Mouse (Mus musculus) G1E (cell line): ENCODE data around the gene Myo16. TPM values are rescaled to one million over a fixed set of nuclear protein-coding genes. Genes with fewer than 3 reads are reported as not detected.

Experiments used
- ATAC-seq: 2 replicates; pipeline ENCODE4 v1.8.0; 2016; ENCODE audit warnings: mild to moderate bottlenecking; ENCODE audit not compliant: insufficient number of reproducible peaks, poor library complexity, low FRiP score, severe bottlenecking; ENCODE audit errors: extremely low read depth
- DNase-seq: peaks from one replicate; pipeline ENCODE4 v3.0.0; 2012; ENCODE audit warnings: low spot score
- H3K27me3 ChIP-seq: 2 replicates; pipeline ENCODE4 v1.6.1; 2012; ENCODE audit warnings: mild to moderate bottlenecking, low read length, inconsistent platforms; ENCODE audit not compliant: insufficient read depth
- H3K36me3 ChIP-seq: replicated peaks from 2 replicates; pipeline ENCODE3; 2012; ENCODE audit warnings: mild to moderate bottlenecking, inconsistent platforms
- H3K4me1 ChIP-seq: 2 replicates; pipeline ENCODE4 v1.6.1; 2012; ENCODE audit warnings: low read depth, low read length, inconsistent platforms, mixed read lengths; ENCODE audit not compliant: insufficient read depth
- H3K4me3 ChIP-seq: 2 replicates; pipeline ENCODE4 v1.5.1; 2012; ENCODE audit warnings: low read depth, mild to moderate bottlenecking, inconsistent platforms, low read length, moderate library complexity, mixed read lengths
- H3K9me3 ChIP-seq: replicated peaks from 2 replicates; pipeline ENCODE4 v1.6.1; 2012; ENCODE audit warnings: inconsistent platforms
- CTCF ChIP-seq: IDR thresholded peaks from 2 replicates; pipeline ENCODE4 v1.5.1; 2012; ENCODE audit warnings: low read depth, low read length, inconsistent platforms, mixed read lengths
- GATA1 ChIP-seq: IDR thresholded peaks from 2 replicates; pipeline ENCODE4 v1.6.1; 2012; ENCODE audit warnings: borderline replicate concordance, low read length, inconsistent platforms, mixed read lengths
- GATA2 ChIP-seq: IDR thresholded peaks from 2 replicates; pipeline ENCODE4 v1.6.1; 2012; ENCODE audit warnings: low read depth, low read length, inconsistent platforms, borderline replicate concordance
- POLR2AphosphoS5 ChIP-seq: IDR thresholded peaks from 2 replicates; pipeline ENCODE4 v1.6.1; 2012; ENCODE audit warnings: low read depth, low read length, inconsistent platforms; ENCODE audit not compliant: insufficient replicate concordance
- TAL1 ChIP-seq: conservative IDR thresholded peaks from 2 replicates; pipeline ENCODE4 v1.6.1; 2012; ENCODE audit warnings: low read depth, low read length, inconsistent platforms, mixed read lengths
- polyA plus RNA-seq: library from polyadenylated mRNA; stranded (reverse); fragments of >175 nt; gene quantifications from 2 replicates; pipeline ENCODE4 v1.2.3, GENCODE M21; 2012
- total RNA-seq, 2 experiments: library from RNA; stranded (forward) in 1 of 2; stranded (reverse) in 1 of 2; fragments of 200-1000 nt in 1 of 2; fragments of >200 nt in 1 of 2; fragmentation: Nextera tagmentation in 1 of 2; gene quantifications; 2 replicates each; pipeline ENCODE4 v1.2.3; 2014 to 2017

The Myo16 gene
- total and polyA plus RNA-seq, 3 experiments, result 0.27 to 0.90 (median 0.38) TPM

DNA sequence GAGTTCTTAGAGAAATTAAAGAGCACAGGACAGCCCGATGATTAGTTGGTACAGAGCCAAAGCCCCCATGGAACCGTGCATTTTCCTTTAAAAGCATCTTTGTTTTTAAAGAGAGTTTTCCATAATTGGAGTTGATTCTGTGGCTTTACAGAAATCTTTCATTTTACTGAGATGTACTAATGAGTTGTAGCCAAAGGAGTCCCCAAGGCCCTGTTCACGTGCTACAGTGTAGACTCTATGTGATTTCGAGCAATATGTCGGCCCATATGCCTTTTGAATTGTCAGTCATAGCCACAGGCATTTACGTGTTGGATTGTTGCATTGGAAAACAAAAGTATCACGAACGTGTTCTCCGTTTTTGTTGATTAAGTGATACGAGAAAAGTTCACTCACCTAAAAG lies 325.3 kb downstream of the Myo16 start:
- no peak overlapping the region for H3K4me3 ChIP-seq
- H3K27me3 ChIP-seq, result peaks cover 11% of the 10 kb centered on the region
- no peaks in the 10 kb centered on the region for H3K4me1 ChIP-seq
- TF ChIP-seq GATA2 (no peak), POLR2AphosphoS5 (no peak), TAL1 (no peak), CTCF (no peak), GATA1 (no peak)
- no peak for ATAC-seq
- H3K36me3 ChIP-seq, result no peaks in the 10 kb centered on the region
- H3K9me3 ChIP-seq, result no peaks in the 10 kb centered on the region
- DNase-seq, result no peak

DNA sequence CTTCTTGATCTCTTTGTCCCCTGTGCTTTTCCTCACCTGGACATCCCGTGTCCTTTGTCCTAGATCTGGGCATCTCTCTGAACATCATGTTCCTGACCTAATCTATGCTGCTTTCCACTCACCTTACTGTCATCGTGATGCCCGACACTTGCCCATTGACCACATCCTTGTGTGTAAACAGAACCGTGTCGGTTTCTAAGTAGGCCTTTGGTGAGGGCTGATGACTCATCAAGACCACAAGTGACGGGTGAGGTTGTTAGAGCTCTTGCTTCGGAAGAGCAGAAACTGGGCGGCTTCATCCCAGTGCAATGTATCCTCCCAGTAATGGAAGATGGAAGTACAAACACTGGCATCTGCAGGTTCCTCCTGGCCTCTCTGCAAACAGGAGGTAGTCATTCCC lies 327.1 kb downstream of the Myo16 start:
- ATAC-seq (no peak), DNase-seq (no peak)
- no peak for TF ChIP-seq GATA2
- no peak for TF ChIP-seq TAL1
- no peak for TF ChIP-seq GATA1
- TF ChIP-seq CTCF, result no peak
- TF ChIP-seq POLR2AphosphoS5, result no peak
- Histone ChIP-seq H3K36me3 (no peaks in the 10 kb centered on the region), H3K4me1 (no peaks in the 10 kb centered on the region), H3K4me3 (no peak overlapping the region), H3K27me3 (peaks cover 9% of the 10 kb centered on the region), H3K9me3 (no peaks in the 10 kb centered on the region)

- peaks cover 6% of the 10 kb centered on the region for H3K27me3 ChIP-seq
- DNase-seq (no peak), ATAC-seq (no peak)
- no peaks in the 10 kb centered on the region for H3K4me1 ChIP-seq
- H3K9me3 ChIP-seq, result no peaks in the 10 kb centered on the region
- no peak for TF ChIP-seq GATA1
- TF ChIP-seq POLR2AphosphoS5, result no peak
- TF ChIP-seq TAL1, result no peak
- TF ChIP-seq GATA2, result no peak
- no peak for TF ChIP-seq CTCF
- no peak overlapping the region for H3K4me3 ChIP-seq
- no peaks in the 10 kb centered on the region for H3K36me3 ChIP-seq
Observed at GRCm38 (mm10) chr8:10482064-10482463, 328.4 kb downstream of the Myo16 start.

- TF ChIP-seq GATA2, result no peak
- TF ChIP-seq CTCF, result no peak
- TF ChIP-seq TAL1, result no peak
- no peak for TF ChIP-seq POLR2AphosphoS5
- Histone ChIP-seq H3K27me3 (peaks cover 2% of the 10 kb centered on the region), H3K9me3 (no peaks in the 10 kb centered on the region), H3K4me3 (no peak overlapping the region), H3K36me3 (no peaks in the 10 kb centered on the region), H3K4me1 (no peaks in the 10 kb centered on the region)
- ATAC-seq (no peak), DNase-seq (no peak)
Observed at GRCm38 (mm10) chr8:10482880-10483279, 329.2 kb downstream of the Myo16 start.

DNA sequence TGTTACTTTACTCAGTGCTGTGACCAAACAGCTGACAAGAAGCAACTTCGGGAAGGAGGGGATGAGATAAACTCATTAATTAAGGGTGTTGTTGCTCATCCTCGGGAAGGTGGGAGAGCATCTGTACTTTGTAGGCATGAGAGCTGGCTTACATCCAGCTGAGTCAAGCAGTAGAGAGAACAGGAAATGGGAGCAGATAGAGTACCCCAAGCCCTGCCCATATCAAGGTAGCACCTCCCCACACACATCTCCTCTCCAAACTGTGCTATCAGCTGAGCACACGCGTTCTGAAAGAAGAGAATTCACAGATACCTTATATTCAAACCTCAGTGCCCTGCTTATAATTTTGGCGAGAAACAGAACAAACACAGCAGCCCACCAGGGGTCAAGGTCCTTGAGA lies 330.1 kb downstream of the Myo16 start:
- ATAC-seq, result no peak
- no peak for DNase-seq

DNA sequence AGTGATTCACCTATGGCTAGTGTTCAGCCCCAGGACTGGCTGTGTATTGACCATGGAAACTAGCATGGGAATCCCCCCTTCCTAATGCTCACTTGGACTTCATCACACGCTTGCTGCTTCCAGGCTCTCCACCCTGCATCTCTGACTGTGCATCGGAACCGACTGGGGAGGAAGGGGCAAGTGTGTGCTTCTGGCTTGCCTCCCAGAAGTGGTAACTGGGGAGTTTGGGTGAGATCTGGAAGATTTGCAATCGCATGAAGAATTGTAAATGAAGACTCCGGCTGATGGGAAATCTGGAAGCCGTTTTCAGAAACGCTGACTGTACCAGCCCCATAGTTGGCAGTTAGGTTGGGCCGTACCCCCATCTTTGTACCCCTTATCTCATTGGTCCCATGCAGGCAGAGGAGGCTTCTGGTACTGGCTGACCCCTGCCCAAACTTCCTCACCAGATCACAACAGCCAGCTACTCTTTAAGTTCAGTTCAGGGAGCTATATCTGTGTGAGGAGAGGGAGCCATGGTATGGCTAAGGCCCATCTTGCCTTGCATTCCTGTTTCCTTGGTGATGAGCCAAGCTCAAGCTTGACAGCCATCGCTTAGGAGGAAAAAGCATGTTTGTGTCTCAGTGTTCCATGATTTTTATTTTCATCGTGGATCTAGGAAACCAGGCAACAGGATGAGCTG lies 336.2 kb downstream of the Myo16 start:
- H3K4me3 ChIP-seq, result no peak overlapping the region
- DNase-seq (no peak), ATAC-seq (no peak)
- no peak for TF ChIP-seq POLR2AphosphoS5
- TF ChIP-seq GATA1, result no peak
- TF ChIP-seq CTCF, result no peak
- no peak for TF ChIP-seq TAL1
- TF ChIP-seq GATA2, result no peak
- H3K9me3 ChIP-seq, result no peaks in the 10 kb centered on the region
- H3K27me3 ChIP-seq, result peaks cover 2% of the 10 kb centered on the region; the same call in 1 of the 2 replicates
- H3K4me1 ChIP-seq, result no peaks in the 10 kb centered on the region
- H3K36me3 ChIP-seq, result no peaks in the 10 kb centered on the region

More for the DNA sequence above, 330.1 kb downstream of the Myo16 start:
- Histone ChIP-seq H3K27me3 (peaks cover 2% of the 10 kb centered on the region), H3K4me1 (no peaks in the 10 kb centered on the region), H3K4me3 (no peak overlapping the region), H3K36me3 (no peaks in the 10 kb centered on the region), H3K9me3 (no peaks in the 10 kb centered on the region)
- no peak for TF ChIP-seq GATA1
- no peak for TF ChIP-seq GATA2
- no peak for TF ChIP-seq POLR2AphosphoS5
- TF ChIP-seq CTCF, result no peak
- TF ChIP-seq TAL1, result no peak

- no peak for TF ChIP-seq TAL1
- no peak for TF ChIP-seq POLR2AphosphoS5
- TF ChIP-seq CTCF, result no peak
- no peak for TF ChIP-seq GATA2
- no peak for TF ChIP-seq GATA1
- no peaks in the 10 kb centered on the region for H3K9me3 ChIP-seq
- no peak overlapping the region for H3K4me3 ChIP-seq
- H3K4me1 ChIP-seq, result no peaks in the 10 kb centered on the region
- no peaks in the 10 kb centered on the region for H3K36me3 ChIP-seq
- peaks cover 2% of the 10 kb centered on the region; the same call in 1 of the 2 replicates for H3K27me3 ChIP-seq
- ATAC-seq (no peak), DNase-seq (no peak)
Observed at GRCm38 (mm10) chr8:10490420-10490784, 336.7 kb downstream of the Myo16 start.
